Mouse (Mus musculus) layer of hippocampus, adult 18-20 months (tissue): ENCODE measurements around the gene B230104I21Rik. TPM values are rescaled to one million over a fixed set of nuclear protein-coding genes. Genes with fewer than 3 reads are reported as not detected.

ENCODE experiments used
- DNase-seq, 2 experiments: peaks; one replicate each; pipeline ENCODE4 v3.0.0; 2022; ENCODE audit warnings: low spot score in 2 of 2
- total RNA-seq, 2 experiments: library from RNA; stranded (reverse); gene quantifications; 2 replicates each; pipeline ENCODE4 v1.2.3; 2021

The B230104I21Rik gene
- total RNA-seq, 2 experiments from 2014 or later: 0.53 TPM; not detected in 1

GRCm38 (mm10) chr4:154348197-154348786 is 12.4 kb downstream of the B230104I21Rik start:
- no peak for DNase-seq

GRCm38 (mm10) chr4:154352246-154352645 is 16.3 kb downstream of the B230104I21Rik start:
- DNase-seq: no peak

- no peak for DNase-seq
Observed at GRCm38 (mm10) chr4:154355408-154355807, 19.5 kb downstream of the B230104I21Rik start.

- no peak for DNase-seq
Observed at GRCm38 (mm10) chr4:154358370-154358769, 22.4 kb downstream of the B230104I21Rik start.

GRCm38 (mm10) chr4:154358816-154359215 is 22.9 kb downstream of the B230104I21Rik start:
- no peak for DNase-seq

DNA sequence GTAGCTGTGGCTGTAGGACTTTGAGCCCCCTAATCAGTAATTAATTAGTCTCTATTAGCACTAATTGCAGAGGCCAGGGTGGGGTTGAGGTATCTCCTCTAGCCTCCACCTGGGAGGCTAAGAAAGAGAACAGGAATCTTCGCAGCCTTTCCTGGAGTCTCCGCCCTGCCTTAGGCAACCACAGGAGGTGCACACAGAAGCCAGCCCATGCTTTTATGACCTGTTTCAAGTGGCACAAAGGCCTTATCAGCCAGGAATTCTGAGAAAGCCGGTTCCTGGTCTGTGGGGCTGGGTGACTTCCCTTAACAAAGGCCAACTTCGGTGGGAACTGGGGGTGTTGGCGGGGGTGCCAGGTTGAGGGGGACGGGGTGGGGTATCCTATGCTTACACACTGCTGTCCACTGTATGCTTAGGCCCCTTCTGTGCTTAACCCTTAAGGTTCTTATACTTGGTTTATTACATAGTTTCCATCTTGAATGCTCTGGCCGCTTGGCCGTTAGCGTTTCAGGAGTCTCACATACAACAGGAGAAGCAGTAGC is 23.9 kb downstream of the B230104I21Rik start:
- DNase-seq: no peak

DNA sequence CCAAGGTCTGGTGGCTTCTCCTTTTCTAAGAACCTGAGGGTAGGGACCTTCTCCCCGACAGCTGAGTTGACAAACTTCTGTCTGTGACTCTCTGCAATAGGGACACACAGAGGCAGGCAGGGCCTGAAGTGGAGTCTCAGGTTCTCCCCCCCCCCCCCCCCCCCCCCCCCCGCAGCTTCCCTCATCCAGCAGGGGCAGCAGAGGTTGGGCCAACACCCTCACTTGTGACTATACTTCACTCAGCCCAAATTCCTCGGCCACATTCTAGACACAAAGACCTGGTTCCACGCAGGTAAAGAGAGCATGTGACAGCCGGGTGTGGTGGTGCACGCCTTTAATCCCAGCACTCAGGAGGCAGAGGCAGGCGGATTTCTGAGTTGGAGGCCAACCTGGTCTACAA is 24.5 kb downstream of the B230104I21Rik start:
- DNase-seq: no peak

GRCm38 (mm10) chr4:154360850-154361249 is 24.9 kb downstream of the B230104I21Rik start:
- no peak for DNase-seq

DNA sequence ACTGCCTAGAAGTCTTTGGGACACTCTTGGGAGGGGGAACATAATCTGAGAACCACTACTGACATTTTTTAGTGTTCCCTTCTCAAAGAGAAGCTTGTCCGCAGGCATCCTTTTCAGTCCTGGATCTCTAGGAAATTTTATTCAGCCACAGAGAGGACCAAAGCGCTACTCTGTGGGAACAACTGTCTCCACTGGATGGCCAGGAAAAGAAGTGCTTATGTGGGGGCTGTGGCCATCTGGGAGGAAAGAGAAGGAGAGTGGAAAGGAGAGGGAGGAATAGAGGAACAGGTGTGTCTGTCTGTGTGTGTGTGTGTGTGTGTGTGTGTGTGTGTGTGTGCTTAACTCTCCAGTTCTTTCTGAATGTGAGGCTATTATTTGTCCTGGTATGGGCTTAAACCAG is 28.8 kb downstream of the B230104I21Rik start:
- DNase-seq: no peak

DNA sequence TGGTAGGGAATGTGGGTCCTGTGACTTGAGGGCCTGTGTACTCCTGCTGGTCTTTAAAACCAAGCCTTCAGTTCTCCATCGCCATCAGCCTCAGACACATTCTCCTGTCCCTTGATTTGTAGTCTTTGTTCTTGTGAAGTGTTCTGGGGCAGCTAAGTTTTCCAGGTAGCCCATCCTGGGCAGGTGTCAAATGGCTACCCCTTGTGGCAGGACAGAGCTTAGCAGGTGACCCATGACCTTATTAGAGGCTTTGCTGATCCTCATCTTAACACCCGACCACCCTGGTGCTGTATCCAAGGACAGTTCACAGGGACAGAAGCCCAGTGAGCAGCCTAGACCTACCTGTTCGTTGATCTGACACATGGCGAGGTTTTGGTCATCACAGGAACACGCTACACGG is 30.9 kb downstream of the B230104I21Rik start:
- DNase-seq: no peak

DNA sequence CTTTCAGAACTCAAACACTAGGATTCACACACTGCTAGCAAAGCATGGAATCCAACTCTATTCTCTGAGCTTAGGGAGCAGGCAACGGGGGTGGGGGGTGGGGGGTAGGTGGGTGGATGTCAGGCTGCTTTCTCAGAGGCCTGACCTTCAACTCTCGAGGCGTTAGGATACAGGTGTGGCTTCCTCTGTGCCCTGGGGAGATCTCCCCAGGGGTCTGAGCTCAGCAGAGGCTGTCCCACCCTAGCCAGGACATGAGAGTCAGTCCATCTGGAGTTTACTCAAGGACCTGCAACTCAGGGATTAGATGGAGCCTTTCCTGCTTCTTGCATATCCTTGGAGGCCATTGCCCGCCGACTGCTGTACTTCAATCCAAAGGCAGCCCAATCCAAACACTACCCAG is 33.2 kb downstream of the B230104I21Rik start:
- DNase-seq: no peak

DNA sequence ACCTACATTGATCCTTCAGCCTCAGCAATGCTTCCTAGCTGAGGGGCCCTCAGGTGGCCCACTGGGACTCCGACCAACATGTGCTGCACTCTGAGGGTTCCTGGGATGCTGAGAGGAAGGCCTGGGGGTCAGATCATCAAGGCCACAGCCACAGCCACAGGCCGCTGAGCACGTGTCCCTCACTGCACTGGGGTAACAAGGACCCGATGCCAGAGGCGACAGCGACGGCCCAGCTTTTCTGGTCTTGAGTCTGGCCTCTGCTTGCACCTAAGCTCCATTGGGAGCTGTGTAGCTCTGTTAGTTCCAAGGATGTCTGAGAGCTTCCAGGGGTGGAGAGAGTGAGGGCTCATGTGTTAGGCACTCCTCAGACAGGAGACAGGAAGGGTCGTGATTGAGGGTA is 34.9 kb downstream of the B230104I21Rik start:
- no peak for DNase-seq

GRCm38 (mm10) chr4:154371542-154372247 is 35.8 kb downstream of the B230104I21Rik start:
- DNase-seq: no peak

DNA sequence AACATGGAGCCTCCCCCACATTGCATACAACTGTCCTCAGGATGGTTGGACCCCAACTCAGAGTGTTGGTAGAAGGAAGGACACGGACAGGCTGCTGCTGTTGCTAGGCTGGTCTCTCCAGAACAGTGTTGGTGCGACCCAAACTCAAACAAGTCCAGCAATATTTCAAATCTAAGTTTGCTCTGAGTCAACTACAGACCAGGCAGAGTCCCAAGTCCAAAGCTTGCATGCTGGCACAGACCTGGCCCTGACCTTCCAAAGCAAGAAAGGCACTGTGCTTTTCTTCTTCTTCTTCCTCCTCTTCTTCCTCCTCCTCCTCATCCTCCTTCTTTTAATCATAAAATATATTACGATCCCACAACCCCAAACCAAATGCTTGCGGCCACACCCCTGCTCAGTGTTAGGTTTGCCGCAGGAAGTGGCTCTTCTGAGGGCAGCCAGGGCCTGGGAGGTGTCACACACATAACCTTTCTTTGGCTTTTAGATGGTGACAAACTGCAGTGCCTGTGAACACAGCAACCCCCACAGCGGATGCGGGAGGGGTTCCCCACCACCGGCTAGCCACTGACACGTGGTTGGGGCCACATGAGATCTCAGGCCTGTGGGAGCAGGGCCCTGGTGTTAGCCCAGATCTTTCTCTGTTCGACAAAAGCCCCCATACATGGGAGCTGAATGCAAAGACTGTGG is 40.2 kb downstream of the B230104I21Rik start:
- DNase-seq: no peak

DNA sequence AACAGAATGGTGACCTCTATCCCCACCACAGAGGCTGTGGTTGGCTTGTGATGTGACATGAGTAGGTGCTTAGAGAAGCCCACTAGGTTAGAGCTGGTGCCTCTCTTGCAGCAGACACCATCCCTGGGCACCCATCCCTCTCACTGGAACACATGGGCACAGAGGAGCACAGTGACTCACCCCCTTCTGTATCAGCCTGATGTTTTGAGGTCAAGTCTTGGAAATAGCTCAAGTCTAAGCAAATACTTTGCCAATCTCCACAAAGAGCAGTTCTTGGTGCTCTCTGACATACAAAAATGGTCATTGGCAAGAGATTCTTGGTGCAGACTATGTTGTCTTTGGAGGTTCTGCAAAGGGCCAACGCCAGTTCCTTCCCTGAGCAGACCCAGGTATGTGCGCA is 42.9 kb downstream of the B230104I21Rik start:
- no peak for DNase-seq

DNA sequence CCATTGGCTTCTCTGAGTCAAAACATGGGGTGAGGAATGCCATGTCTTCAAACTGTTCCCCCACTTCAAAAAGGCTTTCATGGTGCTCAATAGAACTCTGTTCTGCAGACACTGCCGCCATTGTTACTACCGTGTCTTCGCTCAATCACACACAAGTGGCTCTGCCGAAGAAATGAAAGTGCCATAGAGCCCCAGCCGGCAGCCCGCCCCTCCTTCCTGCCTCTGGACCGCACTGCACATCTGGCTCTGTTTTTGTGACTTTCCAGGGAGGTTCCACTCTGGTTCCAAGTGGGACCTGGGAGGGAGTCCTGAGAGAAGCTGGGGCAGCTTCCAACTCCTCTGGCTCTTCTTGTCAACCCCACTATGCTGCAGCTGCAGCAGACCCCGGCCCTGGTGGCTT is 49.3 kb downstream of the B230104I21Rik start:
- no peak for DNase-seq

DNA sequence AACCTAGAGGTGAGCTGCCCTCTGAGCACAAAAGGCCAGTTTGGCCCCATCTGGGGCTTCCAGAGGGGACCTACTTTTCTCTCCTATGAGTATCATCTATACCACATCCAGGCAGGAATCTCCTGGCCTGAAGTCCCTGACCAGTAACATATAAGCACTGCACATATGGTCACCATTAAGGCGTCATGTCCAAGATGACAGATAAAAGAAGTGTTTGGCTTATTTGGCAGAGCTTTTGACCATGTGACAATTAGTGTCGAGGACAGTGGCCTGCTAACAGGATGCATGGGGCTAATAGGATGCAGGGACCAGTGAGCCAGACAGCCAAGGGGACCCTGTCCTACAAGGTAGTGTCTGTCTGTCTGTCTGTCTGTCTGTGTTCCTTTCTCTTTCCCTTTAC is 50.0 kb downstream of the B230104I21Rik start:
- no peak for DNase-seq

- DNase-seq: no peak
Observed at GRCm38 (mm10) chr4:154386810-154387209, 50.9 kb downstream of the B230104I21Rik start.

DNA sequence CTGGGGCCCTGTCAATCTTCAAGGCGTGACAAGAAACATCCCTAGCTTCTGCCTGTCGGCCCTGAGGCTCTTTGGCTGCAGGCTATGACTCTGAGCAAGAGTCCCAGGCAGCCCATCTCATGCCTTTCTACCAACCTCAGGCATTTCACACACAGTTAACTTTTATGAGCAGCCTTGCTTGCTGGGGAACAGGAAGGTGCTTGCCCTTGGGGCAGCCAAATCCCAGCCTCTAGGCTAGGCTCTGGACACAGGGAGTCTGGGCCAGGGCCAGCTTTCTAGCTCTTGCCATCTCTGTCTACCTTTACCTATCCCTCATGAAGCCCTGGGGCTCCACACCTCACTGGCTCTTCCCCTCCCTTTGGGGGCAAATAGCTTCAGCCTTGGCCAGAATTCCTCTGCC is 53.7 kb downstream of the B230104I21Rik start:
- DNase-seq: no peak

GRCm38 (mm10) chr4:154390333-154391080 is 54.6 kb downstream of the B230104I21Rik start:
- DNase-seq: peak; percentile 21 to 50

- no peak for DNase-seq
Observed at GRCm38 (mm10) chr4:154392641-154393040, 56.7 kb downstream of the B230104I21Rik start.
